ENCODE assay signal across 8 mouse cellular contexts in genomic region chr5:117119777-117120488, GRCm38 (mm10). TPM values are rescaled to one million over a fixed set of nuclear protein-coding genes. Genes with fewer than 3 reads are reported as not detected.
A peak's percentile ranks its signal among the peaks of the same experiment; 100 is the strongest.
DNase-seq lines count a peak whose midpoint lies in the region; ATAC-seq lines count a peak whose summit lies in the region.

Taok3 (plus strand) TSS chr5:117120129.

- WGBS in heart, embryonic 10.5 days, result under 1% methylated on average over 73 of the region's 74 CpGs
- WGBS in kidney, embryonic 15.5 days, result under 1% methylated on average over 70 of the region's 74 CpGs

- peak within 1 kb of the TSS; percentile 66 for H3K9ac ChIP-seq in kidney, embryonic 15.5 days

- no peaks in the 10 kb centered on the region for H3K36me3 ChIP-seq in heart, embryonic 10.5 days
- peaks cover 5% of the 10 kb centered on the region; the same call in 1 of the 2 replicates for H3K36me3 ChIP-seq in kidney, embryonic 15.5 days

- peak; percentile 71 for ATAC-seq in erythroblast, adult 5-6 weeks (replicated peaks; ENCODE audit: low FRiP score, poor library complexity, severe bottlenecking)
- ATAC-seq in kidney, embryonic 15.5 days (replicated peaks; ENCODE audit: low FRiP score), result peak; percentile 90
- ATAC-seq in monocyte, adult 5-6 weeks (replicated peaks; ENCODE audit: insufficient number of reproducible peaks, low FRiP score, low TSS enrichment, poor library complexity, severe bottlenecking), result peak; percentile 89

- H3K4me2 ChIP-seq in kidney, embryonic 15.5 days, result peak within 1 kb of the TSS; percentile 93

- H3K9me3 ChIP-seq in heart, embryonic 10.5 days, result no peaks in the 10 kb centered on the region
- H3K9me3 ChIP-seq in kidney, embryonic 15.5 days (replicated peaks), result no peaks in the 10 kb centered on the region

- DNase-seq in B cell, adult 2 months, result peak; percentile 98 to 99
- DNase-seq in brain, adult 2 months (ENCODE audit: low read depth, low spot score), result peak; percentile 100
- peak; percentile 100 for DNase-seq in heart, embryonic 10.5 days (ENCODE audit: low spot score)
- peak; percentile 100 for DNase-seq in liver
- peak; percentile 100 for DNase-seq in spleen, postnatal 4 days (ENCODE audit: low spot score in 2 of 2)

- peak within 1 kb of the TSS; percentile 88 for H3K27ac ChIP-seq in heart, embryonic 10.5 days
- peak within 1 kb of the TSS; percentile 80 for H3K27ac ChIP-seq in kidney, embryonic 15.5 days

- peak within 1 kb of the TSS; percentile 89 for H3K4me3 ChIP-seq in heart, embryonic 10.5 days
- peak within 1 kb of the TSS; percentile 89 for H3K4me3 ChIP-seq in kidney, embryonic 15.5 days (replicated peaks)

- H3K27me3 ChIP-seq in heart, embryonic 10.5 days (ENCODE audit: insufficient read depth, poor library complexity, severe bottlenecking), result no peaks in the 10 kb centered on the region
- no peaks in the 10 kb centered on the region for H3K27me3 ChIP-seq in kidney, embryonic 15.5 days

- peaks cover 20% of the 10 kb centered on the region for H3K4me1 ChIP-seq in heart, embryonic 10.5 days
- peaks cover 34% of the 10 kb centered on the region for H3K4me1 ChIP-seq in kidney, embryonic 15.5 days

RNA-seq across cellular contexts. Expression of gene Taok3, which starts in this region (rescaled TPM):
- 28.4 and 30.1 TPM in 2 replicates for total RNA-seq in erythroblast, adult 5-6 weeks (2015; ENCODE audit: low replicate concordance)
- 32.5 and 43.4 TPM in 2 replicates for total RNA-seq in erythroblast, adult 5-6 weeks (2017; ENCODE audit: low replicate concordance)
- polyA plus RNA-seq in heart, embryonic 10.5 days (2016; fragmentation: Nextera tagmentation; extraction: Ambion mirVana), result 12.2 and 18.6 TPM in 2 replicates
- 16.8 and 17.1 TPM in 2 replicates for polyA plus RNA-seq in kidney, embryonic 15.5 days (2015; fragmentation: Nextera tagmentation; extraction: Ambion mirVana)
- 81.6 to 108 TPM (median 90.0 TPM) in 3 replicates for total RNA-seq in monocyte, adult 5-6 weeks (2017)

Comparison
In these comparisons a context has a peak if more than half of its experiments do, and no peak if none do; other contexts are left out.
1. Peak in every context shown above with its lines: DNase-seq, ATAC-seq, H3K4me3 ChIP-seq and H3K27ac ChIP-seq.